Mouse (Mus musculus) neutrophil, adult 5-6 weeks (primary cell): ENCODE results near the gene Klf16. TPM values are rescaled to one million over a fixed set of nuclear protein-coding genes. Genes with fewer than 3 reads are reported as not detected.

Experiments
- total RNA-seq: library from RNA; stranded (forward); fragments of 200-1000 nt; gene quantifications from 2 replicates; pipeline ENCODE4 v1.2.3, GENCODE M21; 2017

Klf16 gene
- total RNA-seq, 1 experiment from 2014 or later, result 8.0 TPM

Other genes with a start within 250 kb of the Klf16 start
- gene Pcsk4, start 247.8 kb downstream of the Klf16 start, total RNA-seq, result 0.25 TPM in 1 of 2 replicates, not detected in the other
- gene Reep6, start 247.4 kb downstream of the Klf16 start, total RNA-seq, result not detected in 2 replicates
- gene Adamtsl5, start 228.9 kb downstream of the Klf16 start, total RNA-seq, result not detected in 2 replicates
- not detected in 2 replicates for gene Plk5, start 220.9 kb downstream of the Klf16 start, total RNA-seq
- gene Mex3d, start 189.7 kb downstream of the Klf16 start, total RNA-seq, result 4.1 and 4.8 TPM in 2 replicates
- 26.9 and 27.0 TPM in 2 replicates for gene Mbd3, start 177.8 kb downstream of the Klf16 start, total RNA-seq
- gene Uqcr11, start 170.5 kb downstream of the Klf16 start, total RNA-seq, result 35.4 and 38.2 TPM in 2 replicates
- 81.3 and 86.5 TPM in 2 replicates for gene Tcf3, start 143.7 kb downstream of the Klf16 start, total RNA-seq
- not detected in 2 replicates for gene Onecut3, start 82.5 kb downstream of the Klf16 start, total RNA-seq
- 0.12 and 0.23 TPM in 2 replicates for gene Atp8b3, start 38.2 kb downstream of the Klf16 start, total RNA-seq
- gene Rexo1, start 15.8 kb downstream of the Klf16 start, total RNA-seq, result 29.3 and 35.4 TPM in 2 replicates
- 26.4 and 33.0 TPM in 2 replicates for gene Abhd17a, start 13.0 kb upstream of the Klf16 start, total RNA-seq
- gene Scamp4, start 25.6 kb upstream of the Klf16 start, total RNA-seq, result 11.2 and 13.3 TPM in 2 replicates
- not detected in 2 replicates for gene Adat3, start 25.6 kb upstream of the Klf16 start, total RNA-seq
- gene Gm49322, start 28.7 kb upstream of the Klf16 start, total RNA-seq, result 0.74 and 1.3 TPM in 2 replicates
- gene Csnk1g2, start 45.5 kb upstream of the Klf16 start, total RNA-seq, result 216 and 221 TPM in 2 replicates
- 21.4 and 22.8 TPM in 2 replicates for gene Btbd2, start 79.8 kb upstream of the Klf16 start, total RNA-seq
- 105 and 113 TPM in 2 replicates for gene Mknk2, start 100.8 kb upstream of the Klf16 start, total RNA-seq
- gene Mob3a, start 124.7 kb upstream of the Klf16 start, total RNA-seq, result 171 and 197 TPM in 2 replicates
- gene Izumo4, start 124.9 kb upstream of the Klf16 start, total RNA-seq, result 32.9 and 46.6 TPM in 2 replicates
- gene Ap3d1, start 164.9 kb upstream of the Klf16 start, total RNA-seq, result 142 and 173 TPM in 2 replicates
- 18.0 and 21.4 TPM in 2 replicates for gene Dot1l, start 177.9 kb upstream of the Klf16 start, total RNA-seq
- 15.5 and 20.4 TPM in 2 replicates for gene Sf3a2, start 220.9 kb upstream of the Klf16 start, total RNA-seq
- 50.4 and 52.8 TPM in 2 replicates for gene Plekhj1, start 221.3 kb upstream of the Klf16 start, total RNA-seq
- gene Amh, start 227.9 kb upstream of the Klf16 start, total RNA-seq, result 0.81 TPM in 1 of 2 replicates, not detected in the other
- not detected in 2 replicates for gene Jsrp1, start 236.2 kb upstream of the Klf16 start, total RNA-seq
- gene Oaz1, start 249.3 kb upstream of the Klf16 start, total RNA-seq, result 227 and 271 TPM in 2 replicates